Mouse (Mus musculus): ENCODE results near the gene Fam129c. TPM values are rescaled to one million over a fixed set of nuclear protein-coding genes. Genes with fewer than 3 reads are reported as not detected.

The Fam129c gene
- polyA plus RNA-seq, 1 experiment = 1.5 TPM

- H3K27ac ChIP-seq (replicated peaks; ENCODE audit: low read depth, low read length) = no peak overlapping the region
- no peaks in the 10 kb centered on the region for H3K4me1 ChIP-seq (ENCODE audit: control insufficient read depth, insufficient read depth, insufficient read length, low read length)
Observed at GRCm38 (mm10) chr8:71638321-71638720, 40.9 kb downstream of the Fam129c start.

GRCm38 (mm10) chr8:71639318-71639717 is 41.9 kb downstream of the Fam129c start:
- H3K4me3 ChIP-seq (ENCODE audit: insufficient read depth, low read depth, low read length) = no peak overlapping the region
- no peaks in the 10 kb centered on the region for H3K4me1 ChIP-seq (ENCODE audit: control insufficient read depth, insufficient read depth, insufficient read length, low read length)
- no peak overlapping the region for H3K27ac ChIP-seq (replicated peaks; ENCODE audit: low read depth, low read length)

More at GRCm38 (mm10) chr8:71638321-71638720, 40.9 kb downstream of the Fam129c start:
- no peak overlapping the region for H3K4me3 ChIP-seq (ENCODE audit: insufficient read depth, low read depth, low read length)

DNA sequence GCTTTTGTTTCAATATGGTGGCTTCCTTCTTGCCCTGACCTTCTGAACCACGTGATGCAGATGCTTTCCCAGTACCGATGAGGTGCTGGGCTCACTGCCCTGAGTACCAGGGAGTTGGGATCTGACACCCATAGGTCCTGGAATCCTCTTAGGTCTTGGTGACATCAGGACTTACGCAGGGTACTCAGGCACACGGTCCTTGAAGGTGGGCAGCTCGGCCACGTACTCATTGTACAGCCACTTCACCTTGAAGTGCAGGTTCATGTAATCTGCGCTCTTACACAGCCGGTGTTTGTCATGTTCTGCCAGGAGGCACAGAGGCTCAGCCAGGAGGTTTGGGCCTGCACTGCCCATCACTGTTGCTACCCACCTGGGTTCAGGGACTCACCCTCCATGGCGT is 48.1 kb downstream of the Fam129c start:
- Histone ChIP-seq H3K4me3 (ENCODE audit: insufficient read depth, low read depth, low read length) (no peak overlapping the region), H3K27ac (replicated peaks; ENCODE audit: low read depth, low read length) (no peak overlapping the region), H3K4me1 (ENCODE audit: control insufficient read depth, insufficient read depth, insufficient read length, low read length) (no peaks in the 10 kb centered on the region)

DNA sequence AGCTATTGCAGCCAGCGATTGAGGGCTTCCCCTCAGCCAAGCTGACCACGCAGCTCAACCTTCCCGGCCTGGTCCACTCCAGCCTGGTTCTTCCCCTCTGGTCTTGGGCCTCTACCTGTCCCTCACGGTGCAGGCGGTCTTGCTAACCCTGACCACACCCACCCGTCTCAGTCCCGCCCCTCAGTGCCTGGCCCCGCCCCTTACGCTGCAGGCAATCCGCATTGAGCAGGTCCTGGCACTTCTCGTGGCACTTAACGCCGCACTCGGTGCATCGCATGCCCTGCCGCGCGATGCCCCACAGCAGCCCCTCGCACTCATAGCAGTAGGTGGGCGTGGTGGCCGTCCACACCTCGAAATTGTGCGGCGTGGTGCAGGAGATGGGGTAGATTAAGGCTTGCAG is 57.2 kb downstream of the Fam129c start:
- Histone ChIP-seq H3K27ac (replicated peaks; ENCODE audit: low read depth, low read length) (no peak overlapping the region), H3K4me1 (ENCODE audit: control insufficient read depth, insufficient read depth, insufficient read length, low read length) (peaks cover 2% of the 10 kb centered on the region; the same call in 1 of the 2 replicates), H3K4me3 (ENCODE audit: insufficient read depth, low read depth, low read length) (no peak overlapping the region)

Other genes starting within 250 kb of the Fam129c start
- 116 and 173 TPM in 2 replicates for gene Use1, start 230.8 kb upstream of the Fam129c start, polyA plus RNA-seq (2012; ENCODE audit: insufficient read depth, insufficient read length, missing spikeins)
- gene Ocel1, start 226.3 kb upstream of the Fam129c start, polyA plus RNA-seq (2012; ENCODE audit: insufficient read depth, insufficient read length, missing spikeins) = 8.3 and 9.1 TPM in 2 replicates
- gene Nr2f6, start 215.7 kb upstream of the Fam129c start, polyA plus RNA-seq (2012; ENCODE audit: insufficient read depth, insufficient read length, missing spikeins) = 43.4 and 56.0 TPM in 2 replicates
- gene Ushbp1, start 201.8 kb upstream of the Fam129c start, polyA plus RNA-seq (2012; ENCODE audit: insufficient read depth, insufficient read length, missing spikeins) = 12.8 and 20.7 TPM in 2 replicates
- 78.3 and 79.0 TPM in 2 replicates for gene Babam1, start 200.8 kb upstream of the Fam129c start, polyA plus RNA-seq (2012; ENCODE audit: insufficient read depth, insufficient read length, missing spikeins)
- gene Ankle1, start 191.6 kb upstream of the Fam129c start, polyA plus RNA-seq (2012; ENCODE audit: insufficient read depth, insufficient read length, missing spikeins) = not detected in 2 replicates
- 2.2 and 2.6 TPM in 2 replicates for gene Abhd8, start 134.0 kb upstream of the Fam129c start, polyA plus RNA-seq (2012; ENCODE audit: insufficient read depth, insufficient read length, missing spikeins)
- gene Mrpl34, start 132.7 kb upstream of the Fam129c start, polyA plus RNA-seq (2012; ENCODE audit: insufficient read depth, insufficient read length, missing spikeins) = 313 and 378 TPM in 2 replicates
- gene Dda1, start 128.4 kb upstream of the Fam129c start, polyA plus RNA-seq (2012; ENCODE audit: insufficient read depth, insufficient read length, missing spikeins) = 23.6 and 34.4 TPM in 2 replicates
- gene Ano8, start 111.7 kb upstream of the Fam129c start, polyA plus RNA-seq (2012; ENCODE audit: insufficient read depth, insufficient read length, missing spikeins) = 7.3 and 9.3 TPM in 2 replicates
- gene Gtpbp3, start 109.5 kb upstream of the Fam129c start, polyA plus RNA-seq (2012; ENCODE audit: insufficient read depth, insufficient read length, missing spikeins) = 6.7 and 9.1 TPM in 2 replicates
- 4.3 and 6.1 TPM in 2 replicates for gene Plvap, start 85.9 kb upstream of the Fam129c start, polyA plus RNA-seq (2012; ENCODE audit: insufficient read depth, insufficient read length, missing spikeins)
- gene Ccdc194, start 71.9 kb upstream of the Fam129c start, polyA plus RNA-seq (2012; ENCODE audit: insufficient read depth, insufficient read length, missing spikeins) = not detected in 2 replicates
- 17.3 and 38.4 TPM in 2 replicates for gene Bst2, start 60.2 kb upstream of the Fam129c start, polyA plus RNA-seq (2012; ENCODE audit: insufficient read depth, insufficient read length, missing spikeins)
- gene Mvb12a, start 54.7 kb upstream of the Fam129c start, polyA plus RNA-seq (2012; ENCODE audit: insufficient read depth, insufficient read length, missing spikeins) = 29.7 and 30.9 TPM in 2 replicates
- not detected in 2 replicates for gene Tmem221, start 38.8 kb upstream of the Fam129c start, polyA plus RNA-seq (2012; ENCODE audit: insufficient read depth, insufficient read length, missing spikeins)
- 0.50 and 1.5 TPM in 2 replicates for gene Nxnl1, start 31.0 kb upstream of the Fam129c start, polyA plus RNA-seq (2012; ENCODE audit: insufficient read depth, insufficient read length, missing spikeins)
- gene Slc27a1, start 28.8 kb upstream of the Fam129c start, polyA plus RNA-seq (2012; ENCODE audit: insufficient read depth, insufficient read length, missing spikeins) = 71.7 and 118 TPM in 2 replicates
- gene Pgls, start 5.5 kb upstream of the Fam129c start, polyA plus RNA-seq (2012; ENCODE audit: insufficient read depth, insufficient read length, missing spikeins) = 181 and 189 TPM in 2 replicates
- gene Colgalt1, start 13.3 kb downstream of the Fam129c start, polyA plus RNA-seq (2012; ENCODE audit: insufficient read depth, insufficient read length, missing spikeins) = 15.1 and 20.1 TPM in 2 replicates
- 0.32 and 1.6 TPM in 2 replicates for gene Unc13a, start 74.1 kb downstream of the Fam129c start, polyA plus RNA-seq (2012; ENCODE audit: insufficient read depth, insufficient read length, missing spikeins)
- 13.9 and 14.6 TPM in 2 replicates for gene Jak3, start 78.6 kb downstream of the Fam129c start, polyA plus RNA-seq (2012; ENCODE audit: insufficient read depth, insufficient read length, missing spikeins)
- gene Insl3, start 91.6 kb downstream of the Fam129c start, polyA plus RNA-seq (2012; ENCODE audit: insufficient read depth, insufficient read length, missing spikeins) = 2.5 and 5.9 TPM in 2 replicates
- gene B3gnt3, start 104.1 kb downstream of the Fam129c start, polyA plus RNA-seq (2012; ENCODE audit: insufficient read depth, insufficient read length, missing spikeins) = 1.5 and 2.8 TPM in 2 replicates
- gene Fcho1, start 128.1 kb downstream of the Fam129c start, polyA plus RNA-seq (2012; ENCODE audit: insufficient read depth, insufficient read length, missing spikeins) = not detected in 2 replicates

Data from brown adipose tissue, adult 24 weeks (tissue).